Mouse (Mus musculus): ENCODE data around the gene Pus10. TPM values are rescaled to one million over a fixed set of nuclear protein-coding genes. Genes with fewer than 3 reads are reported as not detected.

The Pus10 gene
- polyA plus RNA-seq, 1 experiment = 4.2 TPM

DNA sequence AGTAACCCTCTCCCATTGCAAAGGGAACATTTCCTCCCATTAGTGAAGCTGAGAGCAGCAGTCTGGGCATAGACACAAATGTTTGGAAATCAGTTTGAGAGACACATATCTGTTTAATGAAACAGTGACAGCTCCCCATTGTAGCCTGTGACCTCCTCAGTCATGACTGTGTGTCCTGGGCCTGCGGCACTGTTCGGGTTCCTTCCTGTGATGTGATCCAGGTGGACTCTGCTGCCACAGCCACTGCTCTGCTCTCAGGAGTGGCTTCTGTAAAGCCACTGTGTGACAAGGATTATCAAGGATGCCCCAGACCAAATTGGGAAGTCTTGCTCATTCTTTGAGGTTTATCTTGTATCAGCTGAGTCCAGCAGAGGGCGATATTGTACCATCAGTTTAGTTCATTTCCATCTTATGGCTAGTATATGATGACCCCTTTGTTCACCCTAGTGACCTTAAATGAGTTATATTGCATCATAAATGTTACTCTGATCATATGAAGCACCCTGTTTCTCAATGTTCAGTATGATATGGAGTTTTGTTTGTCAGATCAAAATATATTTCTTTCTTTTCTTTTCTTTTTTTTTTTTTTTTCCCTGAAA, 13.7 kb downstream of the Pus10 start:
- no peak for TF ChIP-seq GATA1 (IDR thresholded peaks at IDR 0.05; ENCODE audit: low read length)

DNA sequence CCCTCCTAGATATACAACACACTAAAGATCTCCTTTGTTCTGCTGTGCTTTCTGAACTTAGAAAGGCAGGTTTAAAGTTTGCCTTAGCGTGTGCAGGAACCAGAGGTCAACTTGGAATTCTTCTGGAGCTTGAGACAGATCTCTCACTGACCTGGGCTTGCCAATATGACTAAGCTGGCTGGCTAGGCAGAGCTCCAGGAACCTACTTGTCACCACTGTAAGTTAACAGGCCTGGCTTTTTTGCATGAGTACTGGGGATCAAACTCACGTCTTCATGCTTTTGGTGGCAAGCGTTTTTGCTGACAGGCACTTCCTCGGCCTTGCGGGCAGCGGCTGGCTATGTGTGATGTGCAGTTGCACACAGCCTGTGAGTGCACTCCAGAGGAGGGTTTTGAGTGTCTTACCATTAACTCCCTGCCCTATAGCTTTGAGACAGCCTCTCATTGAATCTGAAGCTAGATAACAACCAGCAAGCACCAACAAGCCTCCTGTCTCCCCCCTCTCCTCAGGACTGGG, 15.0 kb downstream of the Pus10 start:
- TF ChIP-seq GATA1 (IDR thresholded peaks at IDR 0.05; ENCODE audit: low read length) = no peak

DNA sequence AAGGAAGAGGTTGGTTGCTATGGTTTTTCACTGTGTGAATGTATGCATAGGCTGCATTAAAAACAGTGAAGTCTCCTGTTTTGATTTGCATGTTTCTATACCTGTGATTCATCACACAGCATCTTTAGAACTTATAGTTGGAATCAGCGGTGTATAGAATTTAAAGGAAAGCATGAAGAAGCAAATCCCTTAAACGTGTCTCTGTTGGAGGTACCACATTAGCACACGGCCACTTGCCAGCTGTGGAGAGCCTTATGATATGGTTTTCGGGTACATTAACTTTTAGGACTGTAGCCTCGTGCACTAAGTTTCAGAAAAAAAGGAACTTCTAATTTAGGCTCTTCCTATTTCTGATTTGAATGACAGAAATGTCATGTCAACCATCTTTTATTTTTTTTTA, 17.1 kb downstream of the Pus10 start:
- TF ChIP-seq GATA1 (IDR thresholded peaks at IDR 0.05; ENCODE audit: low read length) = no peak

DNA sequence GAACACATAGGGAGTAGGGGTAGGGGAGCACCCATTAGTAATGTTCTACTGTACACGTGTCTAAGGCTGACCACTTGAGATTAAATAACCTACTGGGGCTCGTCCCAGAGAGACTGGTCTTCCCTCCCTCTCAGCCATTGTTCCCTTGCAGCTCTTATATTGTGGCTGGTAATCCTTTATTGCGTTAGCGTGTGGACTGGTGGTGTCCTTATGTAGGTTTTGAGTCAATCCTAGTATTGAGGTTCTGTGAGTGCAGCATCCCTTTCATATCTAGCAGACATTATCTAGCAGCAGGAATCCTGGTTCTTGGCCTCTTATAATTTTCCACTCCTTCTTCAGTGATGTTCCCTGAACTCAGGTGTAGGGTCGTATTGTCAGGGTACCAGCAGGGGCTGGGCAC, 21.2 kb downstream of the Pus10 start:
- no peak for TF ChIP-seq GATA1 (IDR thresholded peaks at IDR 0.05; ENCODE audit: low read length)

DNA sequence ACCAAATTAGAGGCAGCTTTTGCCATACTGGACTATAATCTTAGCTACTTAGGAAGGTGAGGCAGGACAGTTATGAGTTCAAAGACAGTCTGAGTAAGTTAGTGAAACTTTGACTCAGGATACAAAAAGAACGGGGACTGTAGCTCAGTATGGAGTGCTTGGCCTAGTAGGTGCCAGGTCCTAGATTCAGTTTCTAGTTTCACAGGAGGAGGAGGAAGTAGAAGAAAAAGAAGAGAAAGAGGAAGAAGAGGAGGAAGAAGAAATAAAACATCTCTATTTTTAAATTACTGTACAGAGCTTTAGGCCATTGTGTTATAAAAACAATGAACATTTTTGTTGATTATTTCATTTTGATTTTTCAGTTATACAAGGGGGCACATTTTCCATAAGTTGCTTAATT, 22.6 kb downstream of the Pus10 start:
- TF ChIP-seq GATA1 (IDR thresholded peaks at IDR 0.05; ENCODE audit: low read length) = no peak

DNA sequence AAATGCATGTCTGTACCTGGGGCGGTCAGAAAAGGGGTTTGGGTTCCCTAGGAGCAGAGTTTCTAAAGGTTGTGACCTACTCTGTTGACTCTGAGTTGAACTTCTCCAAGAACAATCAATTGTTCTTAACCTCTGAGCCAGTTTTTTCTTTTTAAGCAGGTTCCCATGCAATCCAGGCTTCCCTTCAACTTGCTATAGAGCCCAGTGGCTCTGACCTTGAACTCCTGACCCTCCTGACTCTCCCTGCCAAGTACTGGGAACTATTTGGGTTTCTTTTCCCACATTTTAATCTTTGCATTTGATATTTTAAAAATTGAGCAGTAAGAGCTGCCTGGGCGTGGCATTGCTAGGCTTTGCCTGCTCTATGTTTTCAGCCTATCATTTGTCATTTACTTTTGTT, 27.8 kb downstream of the Pus10 start:
- TF ChIP-seq GATA1 (IDR thresholded peaks at IDR 0.05; ENCODE audit: low read length) = no peak

DNA sequence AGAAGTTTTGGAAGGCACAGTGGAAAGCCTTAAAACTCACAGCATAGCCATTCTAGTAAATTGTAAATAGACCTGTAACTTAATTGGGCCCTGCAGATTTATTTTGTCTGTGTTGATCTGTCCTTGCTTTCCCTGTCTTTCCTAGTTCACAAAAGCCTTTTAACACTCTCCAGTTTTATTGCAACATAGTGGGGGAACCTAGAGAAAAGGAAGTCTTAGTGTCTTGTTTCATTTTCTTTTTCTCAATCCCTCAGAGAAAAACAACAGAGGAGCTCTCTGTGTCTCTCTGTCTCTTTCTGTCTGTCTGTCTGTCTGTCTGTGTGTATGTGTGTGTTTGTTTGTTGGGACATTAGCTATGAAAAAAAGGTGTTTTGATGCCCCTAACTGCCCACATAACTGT, 30.4 kb downstream of the Pus10 start:
- TF ChIP-seq GATA1 (IDR thresholded peaks at IDR 0.05; ENCODE audit: low read length) = no peak

DNA sequence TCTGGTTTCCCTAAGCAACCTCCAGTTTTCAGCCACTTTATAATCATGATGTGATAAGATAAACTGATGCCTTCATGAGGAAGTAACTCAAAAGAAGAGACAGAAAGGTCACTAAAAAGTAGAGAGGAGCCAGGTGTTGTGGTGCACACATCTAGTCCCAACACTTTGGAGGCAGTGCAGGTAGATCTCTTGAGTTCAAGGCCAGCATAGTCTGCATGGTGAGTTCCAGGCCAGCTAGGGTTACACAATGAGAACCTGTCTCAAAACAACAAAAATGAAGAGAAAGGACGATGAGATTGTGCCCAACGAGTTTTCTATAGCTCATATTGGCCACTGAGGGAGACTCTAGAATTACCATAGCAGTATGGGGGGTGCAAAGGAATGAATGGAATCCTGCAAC, 33.1 kb downstream of the Pus10 start:
- TF ChIP-seq GATA1 (IDR thresholded peaks at IDR 0.05; ENCODE audit: low read length) = no peak

DNA sequence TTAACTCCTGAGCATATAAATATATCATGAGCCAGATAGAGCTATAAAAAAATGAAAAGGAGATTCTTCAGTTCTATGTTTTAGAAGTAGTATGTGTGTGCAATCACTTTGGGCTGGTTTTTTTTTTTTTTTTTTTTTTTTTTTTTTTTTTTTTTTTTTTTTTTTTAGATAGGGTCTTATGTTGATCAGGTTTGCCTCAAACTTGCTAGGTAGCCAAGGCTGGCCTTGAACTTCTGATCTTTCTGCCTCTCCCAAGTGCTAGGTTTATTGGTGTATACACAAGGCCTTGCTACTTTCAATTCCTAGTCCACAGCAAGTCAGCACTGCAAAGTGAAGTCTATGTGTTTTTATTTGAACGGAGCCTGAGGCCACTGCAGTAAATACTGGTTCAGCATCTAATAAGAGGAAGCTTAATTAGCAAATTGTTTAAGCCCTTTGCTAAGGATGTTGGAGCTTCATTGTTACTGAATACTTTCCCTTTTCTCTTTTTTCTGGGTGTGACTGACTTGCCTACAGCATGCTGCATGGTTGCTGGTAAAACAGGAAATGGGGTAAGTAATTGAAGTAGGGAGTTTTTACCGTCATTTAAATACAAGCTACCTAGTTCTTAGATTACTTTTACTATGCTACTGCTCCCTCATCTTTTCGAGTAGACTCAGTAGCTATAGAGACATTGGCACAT, 34.1 kb downstream of the Pus10 start:
- TF ChIP-seq GATA1 (IDR thresholded peaks at IDR 0.05; ENCODE audit: low read length) = no peak

DNA sequence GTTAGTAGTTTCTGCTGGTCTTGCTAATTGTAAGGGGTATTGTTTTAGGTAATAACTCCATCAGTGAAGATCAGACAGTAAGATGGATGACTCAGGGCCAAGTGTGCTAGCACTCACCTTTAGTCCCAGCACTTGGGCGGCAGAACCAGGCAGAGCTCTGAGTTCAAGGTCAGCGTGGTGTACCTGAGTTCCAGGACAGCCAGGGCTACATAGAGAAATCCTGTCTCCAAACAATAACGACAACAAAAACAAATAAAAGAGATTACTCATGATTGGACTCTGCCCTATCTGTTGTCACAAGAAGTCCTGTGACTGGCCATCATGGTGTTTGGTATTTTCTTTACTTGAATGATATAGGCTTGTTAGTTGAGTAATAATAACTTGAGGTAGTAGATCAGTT, 36.4 kb downstream of the Pus10 start:
- no peak for TF ChIP-seq GATA1 (IDR thresholded peaks at IDR 0.05; ENCODE audit: low read length)

DNA sequence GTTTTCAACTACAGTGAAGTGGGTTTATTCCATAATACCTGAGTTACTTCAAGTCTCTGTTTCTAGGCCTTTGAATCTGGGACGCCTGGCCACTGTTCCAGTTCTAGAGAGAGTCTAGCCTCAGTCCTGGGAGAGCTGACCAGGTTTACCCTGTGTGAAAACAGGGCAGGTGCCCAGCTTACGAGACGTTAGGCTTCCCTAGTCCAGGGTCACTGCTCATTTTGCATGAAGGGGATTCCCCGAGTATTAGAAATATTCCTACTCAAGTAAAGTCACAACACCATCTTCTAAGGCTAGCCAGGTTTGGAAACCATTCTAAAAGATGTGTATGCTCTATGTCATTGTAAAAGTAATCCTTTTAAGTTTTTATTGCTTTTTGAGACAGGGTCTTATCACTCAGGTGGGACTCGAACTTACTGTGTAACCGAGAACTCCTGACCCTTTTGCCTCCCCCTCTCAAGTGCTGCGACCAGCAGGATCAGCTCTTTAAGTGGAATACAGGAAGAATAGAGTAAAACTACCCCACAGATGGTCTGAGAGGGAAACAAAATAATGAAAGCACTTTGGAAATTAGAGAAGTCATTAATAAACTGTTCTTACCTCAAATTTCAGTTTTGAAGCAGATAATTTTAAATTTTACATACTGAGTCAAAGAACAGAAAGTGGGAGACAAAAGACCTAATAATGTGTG, 39.3 kb downstream of the Pus10 start:
- no peak for TF ChIP-seq GATA1 (IDR thresholded peaks at IDR 0.05; ENCODE audit: low read length)

DNA sequence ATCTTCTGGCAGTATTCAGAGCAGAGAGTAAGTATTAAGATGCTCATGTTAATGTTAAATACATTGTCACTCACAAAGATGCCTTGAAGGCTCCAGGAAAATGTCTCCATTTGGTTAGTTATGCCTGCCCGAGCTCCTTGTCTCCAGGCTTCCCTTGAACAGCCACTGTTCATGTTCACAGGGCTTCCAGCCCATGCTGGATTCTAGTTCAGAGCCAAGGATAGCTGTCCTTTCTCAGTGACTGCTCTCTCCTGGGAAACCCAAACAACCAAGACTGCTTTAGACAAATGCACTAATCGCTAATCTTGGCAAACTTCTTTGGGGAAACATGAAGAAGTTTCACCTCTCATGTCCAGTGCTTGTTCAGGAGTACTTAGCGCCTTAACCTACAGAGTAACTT, 46.8 kb downstream of the Pus10 start:
- no peak for TF ChIP-seq GATA1 (IDR thresholded peaks at IDR 0.05; ENCODE audit: low read length)

DNA sequence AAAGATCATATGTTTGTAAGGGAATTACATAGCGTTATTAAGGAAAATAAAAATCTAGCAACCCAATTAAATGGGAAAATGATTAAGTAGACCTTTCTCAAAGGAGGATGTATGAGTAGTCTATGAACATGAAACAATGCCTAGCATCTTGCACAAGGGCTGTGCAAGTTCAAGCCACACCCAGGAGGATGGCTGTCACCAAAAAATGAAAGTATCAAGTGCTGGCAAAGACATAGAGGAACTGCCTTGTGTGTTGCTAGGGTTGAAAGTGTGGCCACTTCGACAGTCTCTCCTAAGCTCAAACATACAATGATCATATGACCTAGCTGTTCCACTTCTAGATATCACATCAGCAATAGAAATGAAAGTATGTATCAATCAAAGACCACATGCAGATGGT, 53.4 kb downstream of the Pus10 start:
- TF ChIP-seq GATA1 (IDR thresholded peaks at IDR 0.05; ENCODE audit: low read length) = no peak

DNA sequence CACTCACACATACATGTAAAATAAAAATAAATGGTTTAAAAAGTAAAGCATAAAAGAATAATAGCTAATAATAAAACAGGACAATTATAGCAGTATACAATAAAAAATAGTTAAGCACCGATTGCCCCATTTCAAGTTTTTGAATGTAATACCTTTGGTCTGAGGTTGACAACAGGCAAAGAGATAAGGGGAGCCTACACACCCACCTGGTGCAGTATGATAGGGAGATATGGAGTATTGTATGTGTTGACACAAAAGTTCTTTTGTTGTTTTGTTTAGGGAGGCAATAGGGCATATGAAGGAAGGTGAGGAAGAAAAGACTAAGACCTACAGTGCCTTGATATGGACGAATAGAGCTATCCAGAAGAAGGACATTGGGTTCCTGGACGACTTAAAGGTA, 54.4 kb downstream of the Pus10 start:
- TF ChIP-seq GATA1 (IDR thresholded peaks at IDR 0.05; ENCODE audit: low read length) = no peak

DNA sequence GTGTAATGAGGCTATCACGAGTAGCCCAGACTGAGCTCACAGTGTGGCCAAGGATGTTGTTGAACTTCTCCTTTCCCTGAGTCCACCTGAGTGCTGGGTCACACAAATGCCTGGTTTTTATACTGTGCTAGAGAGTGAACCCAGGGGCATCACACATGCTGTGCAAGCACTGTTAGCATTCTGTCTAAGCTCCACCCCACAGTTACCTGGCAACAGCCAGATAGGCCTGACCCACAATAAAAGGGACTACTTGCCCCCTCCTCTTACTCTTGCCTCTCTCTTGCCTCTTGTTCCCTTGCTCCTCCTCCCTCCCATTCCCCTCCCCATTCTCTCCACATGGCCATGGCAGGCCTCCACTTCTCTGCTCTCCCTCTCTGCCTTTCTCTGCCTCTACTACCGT, 56.9 kb downstream of the Pus10 start:
- TF ChIP-seq GATA1 (IDR thresholded peaks at IDR 0.05; ENCODE audit: low read length) = no peak

DNA sequence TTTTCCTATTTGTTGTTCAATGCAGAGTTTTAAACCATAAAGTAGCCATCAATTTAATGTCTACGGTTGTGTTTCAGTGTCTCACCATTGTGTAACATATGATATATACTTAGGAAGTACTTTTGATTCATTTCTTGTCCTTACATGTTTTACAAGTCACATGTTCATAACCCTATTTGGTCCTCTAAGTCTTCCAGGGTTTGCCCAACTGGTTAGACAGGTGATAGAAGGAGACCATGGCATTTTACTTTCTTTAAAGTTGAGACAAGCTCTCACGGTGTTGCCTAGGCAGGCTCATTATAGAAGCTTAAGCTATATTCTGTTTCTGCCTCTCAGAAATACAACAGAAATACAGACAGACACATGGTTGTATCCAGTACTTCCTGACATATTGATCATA, 60.4 kb downstream of the Pus10 start:
- TF ChIP-seq GATA1 (IDR thresholded peaks at IDR 0.05; ENCODE audit: low read length) = no peak

DNA sequence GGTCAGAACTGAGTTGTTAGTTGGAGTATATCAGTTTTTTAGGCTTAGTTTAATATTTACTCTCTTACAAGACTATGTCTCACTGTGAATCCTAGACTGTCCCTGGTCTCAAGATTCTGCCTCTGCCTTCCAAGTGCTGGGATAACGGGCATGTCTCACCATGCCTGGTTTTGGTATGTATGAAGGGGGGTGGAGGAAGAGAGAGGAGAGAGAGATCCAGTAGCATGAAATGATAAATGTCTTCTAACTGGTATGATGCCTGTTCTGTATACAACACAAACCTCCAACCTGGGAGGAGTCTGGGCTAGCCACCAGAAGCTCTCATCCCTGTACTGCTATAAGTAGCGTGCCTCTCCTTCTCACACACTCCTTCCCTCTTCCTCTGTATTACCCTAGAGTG, 61.0 kb downstream of the Pus10 start:
- TF ChIP-seq GATA1 (IDR thresholded peaks at IDR 0.05; ENCODE audit: low read length) = no peak

Measured in G1E-ER4 (cell line).